Mouse (Mus musculus) neural tube, embryonic 12.5 days (tissue): ENCODE results near the gene Gm21094. TPM values are rescaled to one million over a fixed set of nuclear protein-coding genes. Genes with fewer than 3 reads are reported as not detected.
"Not testable (repeated sequence)": the region's sequence is repeated elsewhere in the genome, so short reads cannot be mapped to it uniquely, and the experiment has no call there.

ENCODE experiments used
- ATAC-seq: fragments of 200-750 bp; cut with Nextera tagmentation; 2 replicates; pipeline ENCODE4 v1.8.0; 2017; ENCODE audit warnings: low read depth, mild to moderate bottlenecking, moderate TSS enrichment, moderate library complexity; ENCODE audit not compliant: low FRiP score
- H3K27ac ChIP-seq: fragments of 300-500 bp; sonication (generic); 2 replicates; pipeline ENCODE4 v1.5.1; 2016
- H3K27me3 ChIP-seq: fragments of 300-500 bp; sonication (generic); replicated peaks from 2 replicates; pipeline ENCODE4 v1.6.1; 2016; ENCODE audit warnings: mild to moderate bottlenecking
- H3K36me3 ChIP-seq: fragments of 300-500 bp; sonication (generic); 2 replicates; pipeline ENCODE4 v1.6.1; 2016; ENCODE audit warnings: mild to moderate bottlenecking
- H3K4me1 ChIP-seq: fragments of 300-500 bp; sonication (generic); 2 replicates; pipeline ENCODE4 v1.6.1; 2016
- H3K4me2 ChIP-seq: fragments of 300-500 bp; sonication (generic); replicated peaks from 2 replicates; pipeline ENCODE4 v1.6.1; 2016; ENCODE audit warnings: mild to moderate bottlenecking
- H3K4me3 ChIP-seq: fragments of 300-500 bp; sonication (generic); 2 replicates; pipeline ENCODE4 v1.5.1; 2016
- H3K9ac ChIP-seq: fragments of 300-500 bp; sonication (generic); 2 replicates; pipeline ENCODE4 v1.6.1; 2016; ENCODE audit warnings: mild to moderate bottlenecking
- H3K9me3 ChIP-seq: fragments of 300-500 bp; sonication (generic); 2 replicates; pipeline ENCODE4 v1.6.1; 2016; ENCODE audit warnings: mild to moderate bottlenecking
- WGBS: fragments of 180-500 bp; shearing (Covaris S2); methylation state at CpG from one replicate; pipeline ENCODE4 v1.1.7; 2016; 5-methylcytosine and 5-hydroxymethylcytosine counted together
- polyA plus RNA-seq: library from polyadenylated mRNA; unstranded; fragments of >200 nt; fragmentation: Nextera tagmentation; extraction: Ambion mirVana; gene quantifications from 2 replicates; pipeline ENCODE4 v1.2.1, GENCODE M21; 2016

Gene Gm21094
- polyA plus RNA-seq, result not detected in 2 replicates

GRCm38 (mm10) chrY:32620343-32620742 is at the start of gene Gm21094:
Gm21094 (minus strand) TSS chrY:32620443.
- H3K4me2 ChIP-seq, H3K9ac ChIP-seq, H3K36me3 ChIP-seq, ATAC-seq, H3K4me1 ChIP-seq, H3K27me3 ChIP-seq, H3K27ac ChIP-seq, H3K4me3 ChIP-seq, H3K9me3 ChIP-seq: not testable (repeated sequence)
- no CpG with 5 or more reads among the region's 8 CpGs for WGBS
